Mouse (Mus musculus) stomach, postnatal 0 days (tissue): ENCODE data around the gene Cltb.

Source experiments
- CTCF ChIP-seq: IDR thresholded peaks from 2 replicates; pipeline ENCODE4 v1.5.1; 2016; ENCODE audit warnings: antibody characterized with exemption, low read depth, mild to moderate bottlenecking, moderate library complexity
- EP300 ChIP-seq: optimal IDR thresholded peaks from 2 replicates; pipeline ENCODE3; 2016; ENCODE audit warnings: antibody characterized with exemption

DNA sequence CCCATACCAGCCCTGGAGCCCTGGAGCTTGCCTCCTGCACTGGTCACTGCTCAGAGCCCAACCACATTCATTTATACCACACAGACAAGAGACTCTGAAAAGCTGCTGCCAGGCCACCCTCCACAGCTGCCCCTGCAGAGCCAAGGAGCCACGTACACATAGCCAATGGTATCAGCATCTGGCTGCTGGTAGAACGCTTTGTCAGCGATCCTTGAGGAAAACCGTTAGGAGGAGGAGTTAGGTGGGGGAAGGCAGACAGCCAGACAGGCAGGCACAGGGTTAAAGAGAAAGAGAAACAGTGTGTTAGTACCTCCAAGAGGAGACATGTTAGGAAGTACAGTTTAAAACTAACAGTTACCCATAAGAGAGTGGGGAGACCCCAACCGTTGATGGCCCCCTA is 14.3 kb downstream of the Cltb start:
- TF ChIP-seq CTCF (no peak), EP300 (no peak)
